ENCODE assay signal across 14 mouse cellular contexts in the genomic region with DNA sequence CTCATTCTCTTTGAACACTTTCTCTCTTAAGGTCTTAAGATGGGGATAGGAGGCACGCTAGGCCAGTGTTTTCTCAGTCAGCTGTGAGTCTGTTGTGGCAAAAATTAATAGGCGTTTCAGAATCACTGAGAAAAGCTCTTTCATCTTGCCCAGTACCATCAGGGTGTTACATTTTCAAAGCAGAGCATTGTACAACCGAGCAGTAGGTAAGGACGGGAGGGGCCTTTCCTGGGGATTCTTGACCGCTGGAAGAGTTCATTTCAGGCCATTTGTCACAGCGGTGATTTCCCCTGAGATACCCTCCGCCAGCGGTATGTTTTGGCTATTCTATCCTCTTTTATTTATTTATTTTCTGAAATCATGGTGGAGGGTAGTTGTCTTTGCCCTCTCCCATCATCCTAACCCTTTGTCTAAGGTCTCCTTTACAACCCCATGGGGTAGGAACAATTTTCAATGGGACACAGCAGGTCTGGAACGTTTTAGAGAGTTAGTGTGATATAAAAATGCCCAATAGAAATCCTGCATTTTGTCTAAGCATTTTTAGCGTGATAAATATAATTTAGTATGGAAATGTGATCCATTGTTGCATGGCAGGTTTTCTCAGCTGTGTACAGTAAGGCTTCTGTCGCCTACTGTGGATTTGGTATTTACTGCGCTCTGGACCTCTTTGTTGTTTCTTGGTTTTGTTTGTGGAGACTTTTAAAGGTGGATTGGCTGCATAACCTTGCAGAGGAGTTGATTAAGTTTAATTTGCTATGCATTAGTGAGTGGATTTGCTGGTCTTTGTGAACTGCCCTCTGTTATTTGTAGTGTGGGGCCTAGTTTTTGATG.
DNase-seq lines count a peak whose midpoint lies in the region; ATAC-seq and TF ChIP-seq lines count a peak whose summit lies in the region.
"Had no signal": no experiment of that assay in that cellular context is flagged by ENCODE, and none has a peak within 500 bp of the region (broad histone marks: within the 10 kb centered on the region; RNA-seq: fewer than 3 reads in every experiment).

No protein-coding gene starts in this region.

- peaks cover 26% of the 10 kb centered on the region for H3K4me1 ChIP-seq in forebrain, embryonic 13.5 days
- peaks cover 26% of the 10 kb centered on the region for H3K4me1 ChIP-seq in midbrain, embryonic 12.5 days
- H3K4me1 ChIP-seq: liver, embryonic 12.5 days had no signal

- H3K27ac ChIP-seq in layer of hippocampus, adult 2 months = peak overlapping the region; percentile 15
- peak overlapping the region; percentile 4; the same call in 1 of the 2 replicates for H3K27ac ChIP-seq in forebrain, embryonic 13.5 days
- peak overlapping the region; percentile 54; the same call in 1 of the 2 replicates for H3K27ac ChIP-seq in midbrain, embryonic 12.5 days (replicated peaks)
- H3K27ac ChIP-seq: kidney, postnatal 0 days; liver, embryonic 12.5 days had no signal

- H3K4me2 ChIP-seq in forebrain, embryonic 13.5 days = no peak overlapping the region
- no peak overlapping the region for H3K4me2 ChIP-seq in midbrain, embryonic 12.5 days (replicated peaks)
- H3K4me2 ChIP-seq: liver, embryonic 12.5 days had no signal

- no peak for TF ChIP-seq CTCF in layer of hippocampus, adult 2 months (conservative IDR thresholded peaks at IDR 0.05)

- 20% methylated on average over 12 of the region's 12 CpGs for WGBS in forebrain, embryonic 13.5 days
- WGBS in midbrain, embryonic 12.5 days = 29% methylated on average over 12 of the region's 12 CpGs

- peak; percentile 65 for ATAC-seq in forebrain, embryonic 13.5 days
- ATAC-seq in midbrain, embryonic 12.5 days (ENCODE audit: low FRiP score, low read depth) = peak; percentile 44; the same call in 1 of the 2 replicates
- ATAC-seq: intestine, embryonic 16.5 days; liver, embryonic 12.5 days had no signal

- no peaks in the 10 kb centered on the region for H3K27me3 ChIP-seq in forebrain, embryonic 13.5 days
- no peaks in the 10 kb centered on the region for H3K27me3 ChIP-seq in midbrain, embryonic 12.5 days
- H3K27me3 ChIP-seq: liver, embryonic 12.5 days had no signal

- DNase-seq in layer of hippocampus, adult 2 months (ENCODE audit: low spot score in 2 of 2) = no peak
- no peak for DNase-seq in layer of hippocampus, postnatal 25 days (ENCODE audit: extremely low spot score in 1 of 2, low spot score in 1 of 2)
- DNase-seq in embryo, embryonic 10.5 days (ENCODE audit: low spot score) = peak; percentile 56
- no peak for DNase-seq in spleen, postnatal 14 days (ENCODE audit: low spot score in 2 of 2)
- DNase-seq in gastrocnemius, adult 8-10 months (ENCODE audit: low spot score in 2 of 2) = no peak
- no peak for DNase-seq in thymus, postnatal 10 days (ENCODE audit: low spot score in 2 of 2)
- DNase-seq: cerebellum, adult 11 months; heart, postnatal 14 days; right cerebral cortex, postnatal 4 days had no signal

- H3K36me3 ChIP-seq in forebrain, embryonic 13.5 days (ENCODE audit: poor library complexity, severe bottlenecking) = no peaks in the 10 kb centered on the region
- no peaks in the 10 kb centered on the region for H3K36me3 ChIP-seq in midbrain, embryonic 12.5 days
- H3K36me3 ChIP-seq: liver, embryonic 12.5 days had no signal

- no peak overlapping the region for H3K4me3 ChIP-seq in layer of hippocampus, adult 2 months
- H3K4me3 ChIP-seq in forebrain, embryonic 13.5 days = no peak overlapping the region
- no peak overlapping the region for H3K4me3 ChIP-seq in midbrain, embryonic 12.5 days
- H3K4me3 ChIP-seq: liver, embryonic 12.5 days had no signal

- no peaks in the 10 kb centered on the region for H3K9me3 ChIP-seq in forebrain, embryonic 13.5 days (replicated peaks)
- no peaks in the 10 kb centered on the region for H3K9me3 ChIP-seq in midbrain, embryonic 12.5 days
- H3K9me3 ChIP-seq: liver, embryonic 12.5 days had no signal

- no peak overlapping the region for H3K9ac ChIP-seq in forebrain, embryonic 13.5 days
- no peak overlapping the region for H3K9ac ChIP-seq in midbrain, embryonic 12.5 days (replicated peaks)
- H3K9ac ChIP-seq: liver, embryonic 12.5 days had no signal

Comparison
In these comparisons a context has a peak if more than half of its experiments do, and no peak if none do; other contexts are left out.
1. H3K27ac ChIP-seq: peak in every context shown above with its lines; median percentile 54 in midbrain, embryonic 12.5 days; 15 in layer of hippocampus, adult 2 months; 4 in forebrain, embryonic 13.5 days.